Mouse (Mus musculus) lung, embryonic 14.5 days (tissue): ENCODE measurements around the gene Acsl5. TPM values are rescaled to one million over a fixed set of nuclear protein-coding genes. Genes with fewer than 3 reads are reported as not detected.

Experiments used
- ATAC-seq: fragments of 200-750 bp; cut with Nextera tagmentation; 2 replicates; pipeline ENCODE4 v1.8.0; 2017; ENCODE audit warnings: mild to moderate bottlenecking, moderate TSS enrichment, moderate library complexity; ENCODE audit not compliant: insufficient read depth
- DNase-seq: peaks from one replicate; pipeline ENCODE4 v3.0.0-alpha.2; 2015
- H3K27ac ChIP-seq: fragments of 300-500 bp; sonication (generic); 2 replicates; pipeline ENCODE4 v1.5.1; 2014; ENCODE audit warnings: low read depth, mild to moderate bottlenecking, moderate library complexity
- H3K27me3 ChIP-seq: fragments of 300-500 bp; sonication (generic); 2 replicates; pipeline ENCODE4 v1.6.1; 2014; ENCODE audit warnings: low read length, control low read depth; ENCODE audit not compliant: insufficient read depth
- H3K36me3 ChIP-seq: fragments of 300-500 bp; sonication (generic); 2 replicates; pipeline ENCODE4 v1.6.1; 2014; ENCODE audit warnings: control low read depth; ENCODE audit not compliant: insufficient read depth
- H3K4me1 ChIP-seq: fragments of 300-500 bp; sonication (generic); 2 replicates; pipeline ENCODE4 v1.6.1; 2014; ENCODE audit warnings: antibody characterized with exemption, control low read depth; ENCODE audit not compliant: insufficient read depth
- H3K4me2 ChIP-seq: fragments of 300-500 bp; sonication (generic); 2 replicates; pipeline ENCODE4 v1.6.1; 2014; ENCODE audit warnings: mild to moderate bottlenecking
- H3K4me3 ChIP-seq: fragments of 300-500 bp; sonication (generic); 2 replicates; pipeline ENCODE4 v1.5.1; 2014; ENCODE audit warnings: low read depth, low read length
- H3K9ac ChIP-seq: fragments of 300-500 bp; sonication (generic); 2 replicates; pipeline ENCODE4 v1.6.1; 2014
- H3K9me3 ChIP-seq: fragments of 300-500 bp; sonication (generic); 2 replicates; pipeline ENCODE4 v1.6.1; 2016; ENCODE audit warnings: low read depth, low read length, control low read depth
- CTCF ChIP-seq: IDR thresholded peaks from 2 replicates; pipeline ENCODE4 v1.5.1; 2016; ENCODE audit warnings: antibody characterized with exemption, low read depth
- WGBS: fragments of 180-500 bp; shearing (Covaris S2); extraction: QIAGEN DNeasy Blood & Tissue Kit; methylation state at CpG from one replicate; pipeline ENCODE4 v1.1.7; 2014; 5-methylcytosine and 5-hydroxymethylcytosine counted together
- polyA plus RNA-seq: library from polyadenylated mRNA; unstranded; fragments of >200 nt; fragmentation: Nextera tagmentation; extraction: Ambion mirVana; gene quantifications from 2 replicates; pipeline ENCODE4 v1.2.1, GENCODE M21; 2014

Gene Acsl5
- polyA plus RNA-seq, 1 experiment from 2014 or later, result 60.1 TPM

- Histone ChIP-seq H3K4me1 (0 out of 2 replicates have a peak, but pooled peaks cover 5% of the 10 kb centered on the region), H3K27me3 (no peaks in the 10 kb centered on the region), H3K9me3 (no peaks in the 10 kb centered on the region), H3K4me2 (peak overlapping the region; percentile 18), H3K27ac (peak overlapping the region; percentile 92), H3K36me3 (no peaks in the 10 kb centered on the region), H3K9ac (no peak overlapping the region), H3K4me3 (no peak overlapping the region)
- ATAC-seq (peak; percentile 84), DNase-seq (peak; percentile 72)
- 51% methylated on average over 12 of the region's 12 CpGs for WGBS
- no peak for TF ChIP-seq CTCF
Observed at GRCm38 (mm10) chr19:55213617-55214340, 38.0 kb upstream of the Acsl5 start.

- Histone ChIP-seq H3K27me3 (0 out of 2 replicates have a peak, but pooled peaks cover 4% of the 10 kb centered on the region), H3K9ac (no peak overlapping the region), H3K4me1 (0 out of 2 replicates have a peak, but pooled peaks cover 5% of the 10 kb centered on the region), H3K36me3 (no peaks in the 10 kb centered on the region), H3K9me3 (no peaks in the 10 kb centered on the region), H3K4me2 (no peak overlapping the region), H3K27ac (0 out of 2 replicates have a peak overlapping the region, but pooled peaks have one; percentile 18), H3K4me3 (no peak overlapping the region)
- ATAC-seq, result no peak
- no peak for DNase-seq
- WGBS, result 82% methylated on average over 4 of the region's 4 CpGs
- no peak for TF ChIP-seq CTCF
Observed at GRCm38 (mm10) chr19:55216876-55217275, 34.9 kb upstream of the Acsl5 start.

GRCm38 (mm10) chr19:55217365-55217764 lies 34.4 kb upstream of the Acsl5 start:
- Histone ChIP-seq H3K27ac (0 out of 2 replicates have a peak overlapping the region, but pooled peaks have one; percentile 18), H3K9me3 (no peaks in the 10 kb centered on the region), H3K9ac (no peak overlapping the region), H3K4me3 (no peak overlapping the region), H3K4me2 (no peak overlapping the region), H3K4me1 (0 out of 2 replicates have a peak, but pooled peaks cover 5% of the 10 kb centered on the region), H3K27me3 (0 out of 2 replicates have a peak, but pooled peaks cover 4% of the 10 kb centered on the region), H3K36me3 (no peaks in the 10 kb centered on the region)
- TF ChIP-seq CTCF, result no peak
- WGBS, result 59% methylated on average over 9 of the region's 9 CpGs
- ATAC-seq (no peak), DNase-seq (no peak)

- no peaks in the 10 kb centered on the region for H3K9me3 ChIP-seq
- 5% methylated on average over 20 of the region's 20 CpGs for WGBS
- peak overlapping the region; percentile 31 for H3K4me3 ChIP-seq
- DNase-seq (peak; percentile 96), ATAC-seq (peak; percentile 70)
- H3K27me3 ChIP-seq, result 0 out of 2 replicates have a peak, but pooled peaks cover 4% of the 10 kb centered on the region
- peak overlapping the region; percentile 52 for H3K9ac ChIP-seq
- peak; percentile 93 for TF ChIP-seq CTCF
- H3K36me3 ChIP-seq, result no peaks in the 10 kb centered on the region
- H3K27ac ChIP-seq, result peak overlapping the region; percentile 54; the same call in 1 of the 2 replicates
- H3K4me2 ChIP-seq, result peak overlapping the region; percentile 59
- H3K4me1 ChIP-seq, result 0 out of 2 replicates have a peak, but pooled peaks cover 5% of the 10 kb centered on the region
Observed at GRCm38 (mm10) chr19:55218192-55218739, 33.5 kb upstream of the Acsl5 start.

GRCm38 (mm10) chr19:55218741-55219221 lies 33.0 kb upstream of the Acsl5 start:
- no peak for TF ChIP-seq CTCF
- ATAC-seq (peak; percentile 41), DNase-seq (no peak)
- Histone ChIP-seq H3K9me3 (no peaks in the 10 kb centered on the region), H3K4me2 (peak overlapping the region; percentile 59), H3K9ac (peak overlapping the region; percentile 52), H3K4me3 (peak overlapping the region; percentile 31), H3K4me1 (0 out of 2 replicates have a peak, but pooled peaks cover 5% of the 10 kb centered on the region), H3K27ac (peak overlapping the region; percentile 54; the same call in 1 of the 2 replicates), H3K27me3 (0 out of 2 replicates have a peak, but pooled peaks cover 4% of the 10 kb centered on the region), H3K36me3 (no peaks in the 10 kb centered on the region)
- 18% methylated on average over 12 of the region's 12 CpGs for WGBS

GRCm38 (mm10) chr19:55219359-55219758 lies 32.4 kb upstream of the Acsl5 start:
- 65% methylated on average over 8 of the region's 8 CpGs for WGBS
- Histone ChIP-seq H3K9ac (no peak overlapping the region), H3K9me3 (no peaks in the 10 kb centered on the region), H3K4me1 (0 out of 2 replicates have a peak, but pooled peaks cover 5% of the 10 kb centered on the region), H3K4me2 (peak overlapping the region; percentile 59), H3K4me3 (no peak overlapping the region), H3K36me3 (no peaks in the 10 kb centered on the region), H3K27me3 (0 out of 2 replicates have a peak, but pooled peaks cover 4% of the 10 kb centered on the region), H3K27ac (no peak overlapping the region)
- DNase-seq (no peak), ATAC-seq (no peak)
- no peak for TF ChIP-seq CTCF

GRCm38 (mm10) chr19:55221208-55221607 lies 30.5 kb upstream of the Acsl5 start:
- H3K9me3 ChIP-seq, result no peaks in the 10 kb centered on the region
- no peak overlapping the region for H3K9ac ChIP-seq
- ATAC-seq (no peak), DNase-seq (no peak)
- no peaks in the 10 kb centered on the region for H3K36me3 ChIP-seq
- 74% methylated on average over 6 of the region's 6 CpGs for WGBS
- TF ChIP-seq CTCF, result no peak
- no peak overlapping the region for H3K27ac ChIP-seq
- H3K4me1 ChIP-seq, result 0 out of 2 replicates have a peak, but pooled peaks cover 5% of the 10 kb centered on the region
- 0 out of 2 replicates have a peak, but pooled peaks cover 4% of the 10 kb centered on the region for H3K27me3 ChIP-seq
- H3K4me2 ChIP-seq, result no peak overlapping the region
- no peak overlapping the region for H3K4me3 ChIP-seq
